Mouse (Mus musculus): ENCODE data around the gene Rps27l. TPM values are rescaled to one million over a fixed set of nuclear protein-coding genes. Genes with fewer than 3 reads are reported as not detected.

The Rps27l gene
- polyA plus RNA-seq, 1 experiment, result 54.1 TPM

GRCm38 (mm10) chr9:66989581-66989980, 43.7 kb downstream of the Rps27l start:
- Histone ChIP-seq H3K4me1 (ENCODE audit: control insufficient read depth, insufficient read depth, low read length) (peaks cover 4% of the 10 kb centered on the region), H3K27ac (ENCODE audit: insufficient read depth, low read length) (peak overlapping the region; percentile 12; the same call in 1 of the 2 replicates), H3K4me3 (ENCODE audit: insufficient read depth, low read length) (no peak overlapping the region)
- TF ChIP-seq POLR2A (IDR thresholded peaks at IDR 0.05; ENCODE audit: extremely low read depth, insufficient read depth, low read length), result no peak
- TF ChIP-seq CTCF (IDR thresholded peaks at IDR 0.05; ENCODE audit: extremely low read depth, insufficient read depth, low read length), result no peak

GRCm38 (mm10) chr9:66990046-66990445, 44.2 kb downstream of the Rps27l start:
- no peak for TF ChIP-seq CTCF (IDR thresholded peaks at IDR 0.05; ENCODE audit: extremely low read depth, insufficient read depth, low read length)
- no peak for TF ChIP-seq POLR2A (IDR thresholded peaks at IDR 0.05; ENCODE audit: extremely low read depth, insufficient read depth, low read length)
- H3K4me1 ChIP-seq (ENCODE audit: control insufficient read depth, insufficient read depth, low read length), result peaks cover 4% of the 10 kb centered on the region
- no peak overlapping the region for H3K27ac ChIP-seq (ENCODE audit: insufficient read depth, low read length)
- H3K4me3 ChIP-seq (ENCODE audit: insufficient read depth, low read length), result no peak overlapping the region

- Histone ChIP-seq H3K4me3 (ENCODE audit: insufficient read depth, low read length) (no peak overlapping the region), H3K27ac (ENCODE audit: insufficient read depth, low read length) (no peak overlapping the region), H3K4me1 (ENCODE audit: control insufficient read depth, insufficient read depth, low read length) (peaks cover 4% of the 10 kb centered on the region)
- TF ChIP-seq CTCF (IDR thresholded peaks at IDR 0.05; ENCODE audit: extremely low read depth, insufficient read depth, low read length) (no peak), POLR2A (IDR thresholded peaks at IDR 0.05; ENCODE audit: extremely low read depth, insufficient read depth, low read length) (no peak)
These were observed 45.3 kb downstream of the Rps27l start for GRCm38 (mm10) chr9:66991021-66991749.

GRCm38 (mm10) chr9:66991750-66992410, 46.0 kb downstream of the Rps27l start:
- no peak overlapping the region for H3K27ac ChIP-seq (ENCODE audit: insufficient read depth, low read length)
- peaks cover 4% of the 10 kb centered on the region for H3K4me1 ChIP-seq (ENCODE audit: control insufficient read depth, insufficient read depth, low read length)
- TF ChIP-seq CTCF (IDR thresholded peaks at IDR 0.05; ENCODE audit: extremely low read depth, insufficient read depth, low read length) (no peak), POLR2A (IDR thresholded peaks at IDR 0.05; ENCODE audit: extremely low read depth, insufficient read depth, low read length) (no peak)
- no peak overlapping the region for H3K4me3 ChIP-seq (ENCODE audit: insufficient read depth, low read length)

Other genes starting within 250 kb of the Rps27l start
- gene Car12, start 232.4 kb upstream of the Rps27l start, polyA plus RNA-seq (2012; rRNA removed), result 6.0 and 6.5 TPM in 2 replicates
- 12.3 and 12.9 TPM in 2 replicates for gene Aph1b, start 150.6 kb upstream of the Rps27l start, polyA plus RNA-seq (2012; rRNA removed)
- 0.23 and 0.40 TPM in 2 replicates for gene Gm10647, start 149.0 kb upstream of the Rps27l start, polyA plus RNA-seq (2012; rRNA removed)
- gene Aph1c, start 111.4 kb upstream of the Rps27l start, polyA plus RNA-seq (2012; rRNA removed), result 5.3 and 5.5 TPM in 2 replicates
- gene Rab8b, start 26.4 kb upstream of the Rps27l start, polyA plus RNA-seq (2012; rRNA removed), result 17.4 and 17.9 TPM in 2 replicates
- gene Lactb, start 29.4 kb downstream of the Rps27l start, polyA plus RNA-seq (2012; rRNA removed), result 18.2 and 18.5 TPM in 2 replicates
- 234 and 242 TPM in 2 replicates for gene Tpm1, start 103.3 kb downstream of the Rps27l start, polyA plus RNA-seq (2012; rRNA removed)